Mouse (Mus musculus): ENCODE measurements around the gene Asb16.

DNA sequence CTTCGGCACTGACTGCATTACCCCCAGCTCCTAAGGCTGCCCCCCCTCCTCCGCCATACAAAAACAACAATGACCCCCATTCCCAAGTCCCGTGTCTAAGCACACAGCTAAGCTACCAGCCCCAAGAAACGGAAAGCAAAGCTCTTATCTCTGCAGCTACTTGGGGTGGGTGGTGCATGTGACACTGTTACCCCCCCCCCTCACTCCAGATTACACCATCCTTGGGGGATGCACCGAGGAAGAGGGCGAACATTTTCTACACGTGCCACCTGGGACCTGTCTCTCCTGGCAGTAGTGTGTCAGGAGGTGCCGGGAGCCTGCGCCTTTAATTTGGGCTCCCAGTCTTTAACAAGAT lies 40.4 kb upstream of the Asb16 start:
- TF ChIP-seq CTCF (conservative IDR thresholded peaks at IDR 0.05; ENCODE audit: low read length), result no peak
- TF ChIP-seq NANOG (IDR thresholded peaks at IDR 0.05; ENCODE audit: borderline replicate concordance, low read length), result no peak

All from E14TG2a.4 (cell line).